Mouse (Mus musculus) embryonic facial prominence, embryonic 12.5 days (tissue): ENCODE measurements around the gene Fsd1. TPM values are rescaled to one million over a fixed set of nuclear protein-coding genes. Genes with fewer than 3 reads are reported as not detected.

Experiments used
- ATAC-seq: fragments of 200-750 bp; cut with Nextera tagmentation; 2 replicates; pipeline ENCODE4 v1.8.0; 2017; ENCODE audit not compliant: insufficient number of reproducible peaks, insufficient read depth, low FRiP score, low TSS enrichment
- H3K27ac ChIP-seq: fragments of 300-500 bp; sonication (generic); 2 replicates; pipeline ENCODE4 v1.5.1; 2016; ENCODE audit warnings: mild to moderate bottlenecking
- H3K27me3 ChIP-seq: fragments of 300-500 bp; sonication (generic); 2 replicates; pipeline ENCODE4 v1.6.1; 2016; ENCODE audit warnings: mild to moderate bottlenecking, moderate library complexity
- H3K36me3 ChIP-seq: fragments of 300-500 bp; sonication (generic); 2 replicates; pipeline ENCODE4 v1.6.1; 2016; ENCODE audit warnings: mild to moderate bottlenecking
- H3K4me1 ChIP-seq: fragments of 300-500 bp; sonication (generic); 2 replicates; pipeline ENCODE4 v1.6.1; 2016
- H3K4me2 ChIP-seq: fragments of 300-500 bp; sonication (generic); replicated peaks from 2 replicates; pipeline ENCODE4 v1.6.1; 2016; ENCODE audit warnings: mild to moderate bottlenecking, moderate library complexity
- H3K4me3 ChIP-seq: fragments of 300-500 bp; sonication (generic); 2 replicates; pipeline ENCODE4 v1.5.1; 2016; ENCODE audit warnings: mild to moderate bottlenecking
- H3K9ac ChIP-seq: fragments of 300-500 bp; sonication (generic); 2 replicates; pipeline ENCODE4 v1.6.1; 2016; ENCODE audit warnings: mild to moderate bottlenecking, moderate library complexity
- H3K9me3 ChIP-seq: fragments of 300-500 bp; sonication (generic); 2 replicates; pipeline ENCODE4 v1.6.1; 2016; ENCODE audit warnings: mild to moderate bottlenecking, moderate library complexity
- WGBS: fragments of 180-500 bp; shearing (Covaris S2); methylation state at CpG from one replicate; pipeline ENCODE4 v1.1.7; 2016; 5-methylcytosine and 5-hydroxymethylcytosine counted together
- polyA plus RNA-seq: library from polyadenylated mRNA; unstranded; fragments of >200 nt; fragmentation: Nextera tagmentation; extraction: Ambion mirVana; gene quantifications from 2 replicates; pipeline ENCODE4 v1.2.1, GENCODE M21; 2016

Fsd1 gene
- polyA plus RNA-seq, 1 experiment from 2014 or later, result 52.0 TPM

DNA sequence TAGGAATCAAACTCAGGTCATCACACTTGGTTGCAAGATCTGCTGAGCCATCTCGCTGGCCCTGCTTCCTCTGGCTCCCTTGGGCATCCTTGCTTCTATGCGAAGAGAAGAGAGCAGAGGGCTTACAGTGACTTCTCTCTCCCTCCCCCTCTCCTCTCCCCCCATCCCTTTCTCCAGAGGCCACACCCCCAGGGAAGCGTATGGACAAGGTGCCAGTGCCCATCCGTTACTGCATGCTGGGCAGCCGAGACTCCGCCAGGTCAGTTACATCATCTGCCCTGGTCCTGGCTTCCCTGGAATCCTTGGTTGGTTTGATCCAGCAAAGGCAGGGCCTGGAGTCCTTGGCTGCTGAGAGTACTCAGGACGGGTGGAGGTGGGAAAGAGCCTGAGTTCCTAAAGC is 25.1 kb downstream of the Fsd1 start:
- peaks cover 53% of the 10 kb centered on the region for H3K36me3 ChIP-seq
- no peak for ATAC-seq
- 89% methylated on average over 7 of the region's 7 CpGs for WGBS

GRCm38 (mm10) chr17:56015293-56015692 is 29.0 kb downstream of the Fsd1 start:
- peaks cover 12% of the 10 kb centered on the region for H3K4me1 ChIP-seq
- H3K9ac ChIP-seq, result no peak overlapping the region
- H3K4me2 ChIP-seq, result no peak overlapping the region
- H3K27me3 ChIP-seq, result no peaks in the 10 kb centered on the region
- WGBS, result 94% methylated on average over 9 of the region's 9 CpGs
- H3K4me3 ChIP-seq, result no peak overlapping the region
- peaks cover 87% of the 10 kb centered on the region for H3K36me3 ChIP-seq
- H3K27ac ChIP-seq, result no peak overlapping the region
- H3K9me3 ChIP-seq, result no peaks in the 10 kb centered on the region
- no peak for ATAC-seq

More for the DNA sequence above, 25.1 kb downstream of the Fsd1 start:
- H3K4me1 ChIP-seq, result peaks cover 27% of the 10 kb centered on the region
- H3K9me3 ChIP-seq, result no peaks in the 10 kb centered on the region
- H3K27ac ChIP-seq, result no peak overlapping the region
- no peak overlapping the region for H3K4me3 ChIP-seq
- no peaks in the 10 kb centered on the region for H3K27me3 ChIP-seq
- H3K9ac ChIP-seq, result no peak overlapping the region
- no peak overlapping the region for H3K4me2 ChIP-seq

GRCm38 (mm10) chr17:56016382-56016781 is 30.1 kb downstream of the Fsd1 start:
- ATAC-seq, result no peak
- WGBS, result 89% methylated on average over 8 of the region's 8 CpGs
- Histone ChIP-seq H3K36me3 (peaks cover 86% of the 10 kb centered on the region), H3K4me3 (no peak overlapping the region), H3K27ac (no peak overlapping the region), H3K4me1 (peaks cover 1% of the 10 kb centered on the region; the same call in 1 of the 2 replicates), H3K9ac (no peak overlapping the region), H3K9me3 (no peaks in the 10 kb centered on the region), H3K27me3 (no peaks in the 10 kb centered on the region), H3K4me2 (no peak overlapping the region)

DNA sequence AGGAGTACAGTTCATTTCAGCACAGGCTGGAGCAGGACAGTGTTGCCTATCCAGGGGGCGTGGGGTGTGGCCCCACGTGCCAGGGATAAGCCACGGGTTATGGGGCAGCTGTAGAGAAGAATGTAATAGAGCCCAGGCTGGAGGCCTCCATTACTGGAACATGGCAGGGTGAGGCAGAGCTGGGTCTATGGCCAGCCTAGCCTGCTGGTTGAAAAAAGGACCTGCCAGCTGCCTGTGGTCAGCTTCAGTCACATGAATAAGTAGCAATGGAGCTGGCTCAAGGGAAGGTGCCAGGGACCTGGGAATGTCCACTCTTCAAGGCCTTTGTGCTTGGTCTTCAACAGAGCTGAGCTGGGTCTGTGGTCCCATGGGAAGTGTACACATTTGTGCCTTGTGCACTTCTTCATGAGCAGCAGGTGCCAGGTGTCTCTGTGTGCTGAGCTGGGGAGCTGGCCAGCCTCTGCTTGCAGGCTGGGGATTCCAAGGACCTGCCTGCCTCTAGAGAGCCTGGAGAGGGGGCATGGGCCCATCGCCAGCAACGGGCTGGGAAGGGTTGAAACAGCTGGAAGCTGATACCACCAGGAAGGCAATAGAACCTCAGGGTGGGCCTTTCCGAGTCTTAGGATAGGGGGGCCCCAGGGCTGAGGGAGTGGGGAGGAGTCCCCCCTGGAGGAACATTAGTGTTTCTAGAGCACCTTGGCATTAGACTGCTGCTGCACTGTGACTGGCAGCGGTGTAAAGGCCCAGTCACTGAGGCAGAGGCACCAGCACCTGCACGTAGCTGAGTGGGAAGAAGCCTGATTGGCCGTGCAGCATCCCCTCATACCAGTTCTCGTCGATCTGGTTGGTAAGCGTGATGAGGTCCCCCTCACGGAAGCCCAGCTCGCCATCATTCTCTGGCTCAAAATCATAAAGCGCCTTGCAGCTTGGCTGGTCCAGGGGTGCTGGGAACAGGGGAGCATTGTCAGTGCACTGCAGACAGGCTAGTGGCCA is 30.8 kb downstream of the Fsd1 start:
- ATAC-seq, result no peak

DNA sequence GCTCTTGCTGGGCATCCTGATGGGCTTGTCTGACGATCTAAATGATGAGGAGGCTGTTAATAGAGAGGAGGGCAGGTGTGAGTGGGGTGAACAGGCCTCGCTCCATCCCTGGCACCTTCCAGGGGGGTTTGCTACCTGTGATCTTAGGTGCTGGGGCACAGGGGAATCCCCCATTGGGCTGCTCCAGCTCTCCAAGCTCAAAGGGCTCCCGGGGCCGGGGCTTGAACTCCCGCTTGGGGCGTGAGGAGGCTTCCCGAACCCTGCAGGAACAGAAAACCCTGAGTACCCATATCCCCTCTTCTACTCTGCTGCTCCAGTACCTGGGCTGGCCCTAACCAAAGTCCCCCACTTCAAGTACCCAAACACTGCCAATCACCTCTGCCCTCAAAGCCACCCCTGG is 31.5 kb downstream of the Fsd1 start:
- Histone ChIP-seq H3K4me1 (no peaks in the 10 kb centered on the region; the same call in 1 of the 2 replicates), H3K9me3 (no peaks in the 10 kb centered on the region), H3K4me3 (no peak overlapping the region), H3K27me3 (no peaks in the 10 kb centered on the region), H3K4me2 (no peak overlapping the region), H3K9ac (no peak overlapping the region), H3K36me3 (peaks cover 73% of the 10 kb centered on the region), H3K27ac (no peak overlapping the region)
- WGBS, result 87% methylated on average over 7 of the region's 7 CpGs
- ATAC-seq, result no peak

More for the DNA sequence above, 30.8 kb downstream of the Fsd1 start:
- no peak overlapping the region for H3K27ac ChIP-seq
- no peaks in the 10 kb centered on the region for H3K9me3 ChIP-seq
- H3K9ac ChIP-seq, result no peak overlapping the region
- H3K36me3 ChIP-seq, result peaks cover 78% of the 10 kb centered on the region
- WGBS, result 80% methylated on average over 15 of the region's 15 CpGs
- no peak overlapping the region for H3K4me3 ChIP-seq
- H3K4me2 ChIP-seq, result no peak overlapping the region
- no peaks in the 10 kb centered on the region for H3K27me3 ChIP-seq
- no peaks in the 10 kb centered on the region for H3K4me1 ChIP-seq

DNA sequence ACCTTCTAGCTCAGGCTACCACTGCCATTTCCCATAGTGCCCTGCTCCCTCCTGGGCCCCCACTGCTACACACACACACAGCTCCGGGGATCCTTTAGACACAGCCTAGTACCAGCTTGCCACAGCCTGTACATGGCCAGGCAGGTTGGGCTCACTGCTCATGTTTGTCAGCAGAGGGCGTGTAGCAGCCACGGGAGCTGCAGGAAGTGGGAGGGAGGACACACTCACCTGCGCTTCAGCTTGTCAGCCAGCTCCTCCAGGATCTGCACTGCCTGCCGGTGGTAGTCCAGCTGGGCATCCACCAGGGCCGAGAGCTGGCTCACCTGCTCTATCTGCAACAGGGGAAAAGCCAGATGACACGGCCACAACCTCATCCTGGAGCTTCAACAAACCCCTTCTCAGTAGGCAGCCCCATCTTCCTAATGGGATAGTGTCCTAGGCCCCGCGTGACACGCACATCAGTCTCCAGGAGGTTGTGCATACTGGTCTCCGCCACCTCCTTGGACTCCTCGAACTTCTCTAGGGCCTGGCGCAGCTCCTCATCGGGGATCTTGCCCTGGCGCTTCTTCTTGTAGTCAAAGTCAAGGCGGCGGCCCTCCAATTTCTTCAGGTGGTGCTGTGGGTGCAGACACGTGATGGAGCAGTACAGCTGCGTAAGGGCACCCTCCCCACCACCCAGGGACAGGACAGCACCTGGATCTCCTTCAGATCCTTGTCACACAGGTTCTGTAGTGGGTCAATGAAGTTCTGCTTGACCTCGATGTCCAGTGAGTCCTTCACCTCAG is 32.2 kb downstream of the Fsd1 start:
- Histone ChIP-seq H3K9me3 (no peaks in the 10 kb centered on the region), H3K9ac (no peak overlapping the region; the same call in 1 of the 2 replicates), H3K4me3 (no peak overlapping the region), H3K27ac (no peak overlapping the region), H3K27me3 (no peaks in the 10 kb centered on the region), H3K4me2 (no peak overlapping the region), H3K36me3 (peaks cover 67% of the 10 kb centered on the region), H3K4me1 (no peaks in the 10 kb centered on the region; the same call in 1 of the 2 replicates)
- peak; percentile 11; the same call in 1 of the 2 replicates for ATAC-seq
- 75% methylated on average over 20 of the region's 20 CpGs for WGBS

DNA sequence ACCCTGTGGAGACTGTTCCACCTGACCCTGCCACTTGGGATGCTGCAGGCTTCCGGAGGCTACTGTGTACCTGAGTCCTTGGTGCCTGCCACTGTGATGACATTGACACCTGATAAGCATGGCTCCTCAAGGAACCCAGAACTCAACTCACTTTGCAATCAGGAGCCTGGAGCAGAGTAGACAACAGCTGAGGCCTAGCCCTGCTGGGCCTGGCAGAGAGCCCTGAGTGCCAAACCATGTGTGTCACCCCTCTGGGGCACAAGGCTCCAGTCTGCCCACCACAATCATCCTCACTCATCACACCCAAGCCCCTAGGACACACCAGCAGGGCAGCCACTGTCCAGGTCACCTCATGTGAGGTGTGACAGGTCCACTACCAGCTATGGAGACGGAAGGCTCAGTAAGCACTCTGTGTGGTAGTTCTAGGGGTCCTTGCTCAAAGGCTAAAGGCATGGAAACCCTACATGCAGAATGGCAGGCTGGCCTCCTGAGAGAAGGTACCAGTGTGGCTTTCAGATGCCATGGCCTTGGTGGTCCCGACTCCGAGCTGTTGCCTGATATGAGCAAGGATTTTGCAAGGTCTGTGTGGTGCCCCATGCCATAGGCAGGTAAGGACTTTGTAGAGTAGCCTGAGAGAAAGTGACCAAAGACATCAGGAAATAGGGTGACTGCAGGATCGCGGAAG is 34.2 kb downstream of the Fsd1 start:
- no peak for ATAC-seq
- Histone ChIP-seq H3K27me3 (no peaks in the 10 kb centered on the region), H3K27ac (no peak overlapping the region), H3K4me2 (no peak overlapping the region), H3K9ac (no peak overlapping the region), H3K36me3 (peaks cover 57% of the 10 kb centered on the region), H3K9me3 (no peaks in the 10 kb centered on the region), H3K4me3 (no peak overlapping the region), H3K4me1 (no peaks in the 10 kb centered on the region; the same call in 1 of the 2 replicates)
- WGBS, result 91% methylated on average over 6 of the region's 6 CpGs

GRCm38 (mm10) chr17:56021161-56021910 is 35.0 kb downstream of the Fsd1 start:
- no peak overlapping the region for H3K27ac ChIP-seq

GRCm38 (mm10) chr17:56022131-56022988 is 36.1 kb downstream of the Fsd1 start:
- no peak for ATAC-seq
- Histone ChIP-seq H3K36me3 (peaks cover 39% of the 10 kb centered on the region), H3K27ac (no peak overlapping the region), H3K4me1 (no peaks in the 10 kb centered on the region; the same call in 1 of the 2 replicates), H3K9ac (no peak overlapping the region), H3K4me2 (no peak overlapping the region), H3K27me3 (no peaks in the 10 kb centered on the region), H3K4me3 (no peak overlapping the region), H3K9me3 (no peaks in the 10 kb centered on the region)
- 51% methylated on average over 2 of the region's 2 CpGs for WGBS

More at GRCm38 (mm10) chr17:56021161-56021910, 35.0 kb downstream of the Fsd1 start:
- H3K4me2 ChIP-seq, result no peak overlapping the region
- ATAC-seq, result no peak
- no peaks in the 10 kb centered on the region for H3K27me3 ChIP-seq
- 86% methylated on average over 4 of the region's 4 CpGs for WGBS
- H3K9me3 ChIP-seq, result no peaks in the 10 kb centered on the region
- H3K36me3 ChIP-seq, result peaks cover 49% of the 10 kb centered on the region
- H3K4me3 ChIP-seq, result no peak overlapping the region
- no peaks in the 10 kb centered on the region; the same call in 1 of the 2 replicates for H3K4me1 ChIP-seq
- no peak overlapping the region for H3K9ac ChIP-seq

DNA sequence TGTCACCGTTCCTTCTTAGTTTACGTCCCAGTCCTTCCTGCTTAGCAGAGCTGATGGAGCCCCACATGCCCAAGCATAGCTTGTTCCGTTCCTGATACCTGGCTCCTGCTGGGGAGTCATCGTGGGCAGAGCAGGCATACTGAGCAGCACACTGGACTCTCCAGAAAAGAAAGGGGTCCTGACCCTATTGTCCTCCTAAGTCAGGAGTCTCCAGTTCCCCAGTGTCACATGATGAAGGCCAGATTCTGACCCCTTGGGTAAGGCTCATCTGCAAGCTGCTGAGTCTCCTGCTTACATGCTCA is 36.6 kb downstream of the Fsd1 start:
- Histone ChIP-seq H3K4me2 (no peak overlapping the region), H3K36me3 (peaks cover 33% of the 10 kb centered on the region), H3K27me3 (no peaks in the 10 kb centered on the region), H3K9me3 (no peaks in the 10 kb centered on the region), H3K27ac (peak overlapping the region; percentile 30; the same call in 1 of the 2 replicates), H3K4me1 (no peaks in the 10 kb centered on the region; the same call in 1 of the 2 replicates), H3K4me3 (no peak overlapping the region), H3K9ac (no peak overlapping the region)
- WGBS, result 88% methylated on average over 4 of the region's 4 CpGs
- ATAC-seq, result no peak
